8 mouse cellular contexts compared by ENCODE assay signal in the genomic region with DNA sequence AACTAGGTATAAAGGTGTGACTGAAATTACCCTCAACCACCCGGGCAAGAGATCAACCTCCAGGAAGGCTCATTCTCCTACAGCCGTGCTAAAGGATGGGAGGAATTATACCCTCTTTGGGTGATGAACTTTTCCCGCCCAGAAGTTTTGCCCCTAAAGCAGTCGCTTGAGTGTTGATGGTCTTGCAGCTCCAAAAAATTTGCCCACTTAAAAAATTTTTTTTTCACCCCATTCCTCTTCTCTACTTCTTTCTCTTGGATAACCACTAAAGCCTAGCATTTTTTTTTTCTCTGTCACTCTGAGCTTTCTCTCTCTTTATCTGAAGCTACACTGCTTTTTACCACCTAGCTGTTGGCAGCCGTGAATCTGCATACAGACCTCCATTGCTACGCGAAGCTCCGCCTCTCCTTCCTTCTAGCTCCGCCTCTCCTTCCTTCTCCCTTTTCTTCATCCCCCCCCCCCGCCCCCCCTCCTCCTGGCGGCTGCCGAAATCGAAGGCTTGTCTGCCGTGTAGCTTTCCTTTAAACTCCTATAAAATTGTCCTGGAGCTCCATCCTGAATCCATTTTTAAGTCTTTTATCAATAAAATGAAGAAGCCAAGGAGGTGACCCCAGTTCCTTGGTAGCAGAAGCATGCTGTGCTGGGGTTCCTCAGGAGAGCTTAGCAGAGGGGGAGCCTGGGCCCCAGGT. TPM values are rescaled to one million over a fixed set of nuclear protein-coding genes. Genes with fewer than 3 reads are reported as not detected.
DNase-seq lines count a peak whose midpoint lies in the region; ATAC-seq and TF ChIP-seq lines count a peak whose summit lies in the region.

No protein-coding gene starts in this region.

- H3K9me3 ChIP-seq in intestine, postnatal 0 days (ENCODE audit: control insufficient read depth): no peaks in the 10 kb centered on the region
- no peaks in the 10 kb centered on the region for H3K9me3 ChIP-seq in midbrain, embryonic 16.5 days (replicated peaks; ENCODE audit: control insufficient read depth, low read length, poor library complexity, severe bottlenecking)

- H3K4me2 ChIP-seq in intestine, postnatal 0 days (replicated peaks; ENCODE audit: low read depth): peak overlapping the region; percentile 60
- H3K4me2 ChIP-seq in midbrain, embryonic 16.5 days (ENCODE audit: low read length): peak overlapping the region; percentile 38

- H3K36me3 ChIP-seq in intestine, postnatal 0 days (ENCODE audit: control insufficient read depth, insufficient read depth): no peaks in the 10 kb centered on the region
- H3K36me3 ChIP-seq in midbrain, embryonic 16.5 days (ENCODE audit: control insufficient read depth, insufficient read depth, low read length): no peaks in the 10 kb centered on the region

- TF ChIP-seq CTCF in intestine, postnatal 0 days (IDR thresholded peaks at IDR 0.05; ENCODE audit: low read depth): no peak

- H3K27ac ChIP-seq in intestine, postnatal 0 days (ENCODE audit: low read depth, low read length): 0 out of 2 replicates have a peak overlapping the region, but pooled peaks have one; percentile 37
- no peak overlapping the region for H3K27ac ChIP-seq in midbrain, embryonic 16.5 days (ENCODE audit: low read length)

- H3K27me3 ChIP-seq in intestine, postnatal 0 days (replicated peaks; ENCODE audit: control insufficient read depth, insufficient read depth, low read length): no peaks in the 10 kb centered on the region
- no peaks in the 10 kb centered on the region for H3K27me3 ChIP-seq in midbrain, embryonic 16.5 days (ENCODE audit: control insufficient read depth, insufficient read depth, low read depth, low read length)

- WGBS in intestine, postnatal 0 days: 14% methylated on average over 14 of the region's 14 CpGs
- 28% methylated on average over 13 of the region's 14 CpGs for WGBS in midbrain, embryonic 16.5 days

- peak; percentile 36 for DNase-seq in adrenal gland, adult 2 months
- DNase-seq in adrenal gland, adult 8-10 months: no peak
- peak; percentile 48 to 56 for DNase-seq in spleen, postnatal 36 days (ENCODE audit: low spot score in 2 of 2)
- no peak for DNase-seq in spleen, postnatal 14 days (ENCODE audit: low spot score in 2 of 2)
- no peak for DNase-seq in urinary bladder, adult 2 months (ENCODE audit: low spot score)
- no peak for DNase-seq in adrenal gland, postnatal 10 days

- peaks cover 19% of the 10 kb centered on the region for H3K4me1 ChIP-seq in intestine, postnatal 0 days (replicated peaks; ENCODE audit: control insufficient read depth, insufficient read depth, low read length)
- peaks cover 14% of the 10 kb centered on the region for H3K4me1 ChIP-seq in midbrain, embryonic 16.5 days (ENCODE audit: control insufficient read depth, insufficient read depth, low read length)

- H3K9ac ChIP-seq in intestine, postnatal 0 days (ENCODE audit: low read depth, low read length): no peak overlapping the region
- H3K9ac ChIP-seq in midbrain, embryonic 16.5 days (ENCODE audit: low read depth, low read length): no peak overlapping the region

- ATAC-seq in intestine, postnatal 0 days: peak; percentile 42; the same call in 1 of the 2 replicates
- no peak for ATAC-seq in midbrain, embryonic 16.5 days

- peak overlapping the region; percentile 20 for H3K4me3 ChIP-seq in intestine, postnatal 0 days (ENCODE audit: low read depth, low read length)
- no peak overlapping the region for H3K4me3 ChIP-seq in midbrain, embryonic 16.5 days (ENCODE audit: low read depth, low read length)

RNA-seq across cellular contexts. Expression of gene Tmem154, which starts 12.3 kb away (rescaled TPM):
- 1 to 10 TPM; 3.8 to 3.9 TPM for total RNA-seq in adrenal gland, adult 2 months (2021)
- polyA plus RNA-seq in adrenal gland, adult 2 months (2012; rRNA removed): 0.96 and 1.1 TPM in 2 replicates
- 1 to 10 TPM; 2.2 to 3.8 (median 2.9) TPM for total RNA-seq in adrenal gland, adult 8-10 months (2022)
- polyA plus RNA-seq in intestine, postnatal 0 days (2015; fragmentation: Nextera tagmentation; extraction: Ambion mirVana): 0.76 and 0.93 TPM in 2 replicates
- polyA plus RNA-seq in midbrain, embryonic 16.5 days (2015; fragmentation: Nextera tagmentation; extraction: Ambion mirVana): 0.87 and 1.3 TPM in 2 replicates
- polyA plus RNA-seq in urinary bladder, adult 2 months (2012; rRNA removed): 37.8 and 40.6 TPM in 2 replicates
- total RNA-seq in adrenal gland, postnatal 10 days (2021): 1 to 10 TPM; 2.7 to 5.8 TPM

Comparison
In these comparisons a context has a peak if more than half of its experiments do, and no peak if none do; other contexts are left out.
1. DNase-seq: peak in adrenal gland, adult 2 months (single experiment) and spleen, postnatal 36 days (2 of 2); none in adrenal gland, adult 8-10 months (single experiment), spleen, postnatal 14 days (0 of 2), urinary bladder, adult 2 months (single experiment) and adrenal gland, postnatal 10 days (single experiment).
2. RNA of gene Tmem154, which starts 12.3 kb away (polyA plus RNA-seq): 37.8 to 40.6 TPM in urinary bladder, adult 2 months; 0.87 to 1.3 TPM in midbrain, embryonic 16.5 days, 0.96 to 1.1 TPM in adrenal gland, adult 2 months and 0.76 to 0.93 TPM in intestine, postnatal 0 days; every median in the first group is over 10 times any median in the second.